Mouse (Mus musculus): ENCODE results near the gene Scn7a. TPM values are rescaled to one million over a fixed set of nuclear protein-coding genes. Genes with fewer than 3 reads are reported as not detected.

Scn7a gene
- polyA plus RNA-seq (2017; shearing (Covaris generic)): not detected

DNA sequence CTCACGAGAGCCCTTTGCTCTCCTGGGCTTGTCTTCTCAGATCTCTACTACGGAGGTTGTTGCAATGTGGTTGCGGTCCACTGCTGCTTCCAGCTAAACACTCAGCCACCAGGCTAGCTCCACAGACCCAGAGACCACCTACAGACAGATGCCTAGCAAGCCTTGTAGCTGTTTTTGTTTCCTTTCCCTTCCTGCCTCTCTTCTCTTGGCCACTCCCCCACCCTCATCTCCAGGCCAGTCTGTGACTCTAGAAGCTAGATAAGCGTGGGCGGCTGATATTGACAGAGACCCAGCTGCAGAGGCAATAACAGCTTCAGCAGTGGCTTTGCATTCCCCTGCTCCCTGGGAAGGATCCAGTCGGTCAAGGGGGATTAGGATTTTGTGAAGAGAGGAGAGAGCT, at the start of gene Scn7a:
Scn7a (minus strand) TSS at position 150 of the 400 bp plus-strand sequence.

DNA sequence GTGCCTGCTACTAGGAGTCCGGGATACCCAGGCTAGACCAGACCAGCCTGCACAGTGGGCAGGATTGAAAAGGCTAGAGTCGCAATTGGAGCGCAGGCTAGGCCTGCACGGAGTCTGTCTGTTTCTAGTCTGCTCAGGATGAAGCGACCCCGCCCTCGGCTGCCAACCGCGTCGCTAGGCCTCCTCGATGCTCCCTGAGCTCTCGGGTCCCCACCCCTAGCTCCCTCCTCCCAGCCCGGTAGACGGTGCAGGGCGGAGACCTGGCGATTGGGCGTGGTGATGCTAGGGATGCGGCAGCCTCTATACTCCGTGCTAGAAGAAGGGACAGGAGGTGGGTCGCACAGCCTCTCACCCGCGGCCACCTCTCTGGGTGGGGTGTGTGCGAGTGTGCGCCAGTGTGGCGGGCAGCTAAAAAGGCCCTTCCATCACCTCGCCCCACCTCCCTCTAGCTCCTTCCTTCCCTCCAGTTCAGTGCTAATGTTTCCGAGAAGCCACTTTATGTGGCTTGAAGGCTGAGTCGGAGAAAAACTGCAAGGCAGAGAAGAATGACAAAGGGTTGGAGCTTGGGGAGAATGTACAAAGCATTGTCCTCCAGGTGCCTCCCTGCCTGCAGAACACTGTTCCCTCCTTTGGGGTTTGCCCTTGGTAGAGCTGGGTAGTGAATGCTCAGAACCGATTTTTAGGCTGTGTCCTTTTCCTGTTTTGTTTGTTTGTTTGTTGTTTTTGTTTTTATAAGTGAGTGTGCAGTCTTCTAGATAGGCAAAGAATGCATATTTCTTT, 149.9 kb downstream of the Scn7a start, which contains the start of gene Scn9a:
Scn9a (minus strand) TSS at position 383 of the 780 bp plus-strand sequence.

Other genes with a start within 250 kb of the Scn7a start
- 0.12 TPM for gene Scn9a, start 150.0 kb downstream of the Scn7a start, polyA plus RNA-seq (2017; shearing (Covaris generic))